Mouse (Mus musculus) CD4-positive, CD25-positive, alpha-beta regulatory T cell, adult 2 months (primary cell): ENCODE results near the gene Phf24.

Experiments
- DNase-seq: peaks from one replicate; pipeline ENCODE4 v3.0.0-alpha.2; 2012; ENCODE audit warnings: low read depth, low spot score

The Phf24 gene

DNA sequence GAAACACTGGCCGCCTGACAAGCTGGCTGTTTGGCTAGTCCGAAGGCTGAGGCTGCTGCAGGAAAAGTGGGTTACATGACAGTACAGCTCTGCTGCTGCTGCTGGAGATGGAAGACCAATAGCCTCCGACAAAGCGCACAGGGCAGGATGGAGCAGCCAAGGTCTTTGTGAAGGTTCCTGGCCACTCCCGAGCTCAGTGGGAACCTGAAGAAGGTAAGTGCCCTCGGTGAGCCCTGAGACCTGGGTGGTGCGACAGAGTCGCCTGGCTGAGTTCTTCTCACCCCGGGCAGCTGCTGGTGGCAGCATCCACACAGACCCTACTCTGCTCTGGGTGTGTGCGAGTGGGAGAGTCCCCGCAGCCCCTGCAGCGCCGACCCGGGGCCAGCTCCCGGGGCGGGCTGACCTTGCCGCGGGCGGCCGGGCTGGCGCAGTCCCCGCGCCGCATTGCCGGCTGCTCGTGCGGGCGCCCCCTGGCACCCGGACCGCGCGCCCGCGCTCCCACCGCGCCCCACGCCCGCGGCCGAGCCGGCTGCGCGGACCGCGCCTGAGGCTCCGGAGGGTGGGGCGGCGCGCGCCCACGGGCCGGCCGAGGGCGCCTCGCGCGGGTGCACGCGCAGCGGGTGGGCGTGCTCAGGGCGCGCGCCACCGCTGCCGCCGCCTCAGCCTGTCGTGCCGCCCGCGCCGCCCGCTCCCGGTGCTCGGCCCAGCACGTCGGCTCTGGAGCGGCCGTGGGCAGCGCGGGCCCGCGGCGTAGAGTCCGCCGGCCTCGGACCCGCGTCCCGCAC, at the start of gene Phf24:
Gene Phf24, plus strand, starts transcription at position 44 of the 785 bp plus-strand sequence.
- peak; percentile 3 for DNase-seq

GRCm38 (mm10) chr4:42867390-42867789, 49.1 kb upstream of the Phf24 start:
- DNase-seq, result no peak

- DNase-seq, result no peak
Observed at GRCm38 (mm10) chr4:42868193-42868592, 48.3 kb upstream of the Phf24 start.

DNA sequence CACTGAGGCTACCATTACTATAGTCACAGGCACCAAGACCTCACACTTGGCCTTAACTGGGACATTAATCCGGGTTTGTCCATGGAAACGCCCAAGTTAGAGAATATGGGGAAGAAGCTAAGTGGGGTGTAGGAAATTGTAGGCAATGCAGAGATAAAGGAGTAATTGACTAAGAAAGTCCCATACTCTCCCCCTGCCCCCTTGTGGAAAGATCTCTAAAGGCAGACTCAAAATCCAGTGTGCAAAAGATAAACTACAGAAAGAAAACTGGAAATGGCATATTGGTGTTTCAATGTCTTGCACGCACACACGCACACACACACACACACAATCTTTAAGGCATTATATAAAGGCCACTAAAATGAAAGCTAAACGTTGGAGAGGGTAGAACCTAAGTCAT, 45.7 kb upstream of the Phf24 start:
- DNase-seq, result no peak

GRCm38 (mm10) chr4:42872151-42872550, 44.3 kb upstream of the Phf24 start:
- DNase-seq, result no peak

DNA sequence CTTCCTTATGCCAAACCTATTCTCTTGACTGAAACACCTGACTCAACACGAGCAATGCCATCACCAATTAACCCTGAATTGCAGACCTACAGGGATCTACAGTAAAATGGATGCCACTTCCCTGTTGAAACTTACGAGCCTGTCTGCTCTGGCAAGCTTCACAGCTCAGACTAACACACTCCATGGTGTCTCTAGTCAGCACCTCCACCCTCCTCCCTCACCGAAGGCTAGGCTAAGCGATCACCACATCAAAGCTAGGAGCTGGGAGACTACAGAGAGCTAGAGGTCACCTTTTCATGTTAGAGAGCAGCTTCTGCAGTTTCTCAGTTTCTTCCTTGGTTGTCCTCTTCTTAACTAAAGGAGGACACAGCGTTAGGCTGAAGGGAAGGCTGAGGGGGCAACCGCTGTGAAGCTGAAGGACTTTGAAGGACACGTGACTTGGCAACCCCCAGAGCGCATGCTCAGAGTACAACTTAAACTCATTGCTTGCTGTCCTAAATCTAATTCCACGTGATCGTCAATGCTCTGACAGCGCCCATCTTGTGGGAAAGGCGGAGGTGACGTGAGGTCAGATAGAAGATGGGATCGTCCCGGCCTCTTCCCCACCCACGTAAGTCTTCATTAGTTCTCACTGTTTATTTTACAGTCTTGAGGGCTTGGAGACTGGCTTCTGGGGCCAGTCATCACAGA, 43.6 kb upstream of the Phf24 start:
- no peak for DNase-seq

- no peak for DNase-seq
Observed at GRCm38 (mm10) chr4:42874134-42874533, 42.3 kb upstream of the Phf24 start, which contains the start of gene Fam205c. Fam205c (minus strand) TSS chr4:42874234.

GRCm38 (mm10) chr4:42876586-42877291, 39.7 kb upstream of the Phf24 start:
- peak; percentile 74 for DNase-seq

GRCm38 (mm10) chr4:42877657-42878056, 38.8 kb upstream of the Phf24 start:
- DNase-seq, result no peak

GRCm38 (mm10) chr4:42879829-42880676, 36.4 kb upstream of the Phf24 start:
- no peak for DNase-seq

GRCm38 (mm10) chr4:42880677-42880948, 35.8 kb upstream of the Phf24 start:
- no peak for DNase-seq

DNA sequence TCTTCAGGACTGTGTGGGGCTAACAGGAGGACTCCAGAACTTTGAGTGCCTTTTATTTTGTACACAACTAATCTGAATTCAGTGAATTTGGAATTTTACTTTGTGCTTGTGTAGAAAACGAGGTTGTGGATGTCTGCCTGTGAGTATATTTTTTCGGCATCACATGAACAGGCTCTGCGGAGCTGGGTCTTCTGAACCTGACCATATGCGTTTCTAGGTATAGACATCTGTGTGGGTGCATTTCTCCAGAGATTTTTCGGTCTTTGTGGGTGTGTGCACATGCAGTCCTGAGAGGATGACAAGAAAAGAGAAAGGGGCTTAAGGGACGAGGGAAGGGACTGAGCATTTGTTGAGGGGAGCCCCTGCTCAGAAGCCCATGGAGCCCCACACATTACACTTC, 29.5 kb upstream of the Phf24 start:
- DNase-seq, result no peak

DNA sequence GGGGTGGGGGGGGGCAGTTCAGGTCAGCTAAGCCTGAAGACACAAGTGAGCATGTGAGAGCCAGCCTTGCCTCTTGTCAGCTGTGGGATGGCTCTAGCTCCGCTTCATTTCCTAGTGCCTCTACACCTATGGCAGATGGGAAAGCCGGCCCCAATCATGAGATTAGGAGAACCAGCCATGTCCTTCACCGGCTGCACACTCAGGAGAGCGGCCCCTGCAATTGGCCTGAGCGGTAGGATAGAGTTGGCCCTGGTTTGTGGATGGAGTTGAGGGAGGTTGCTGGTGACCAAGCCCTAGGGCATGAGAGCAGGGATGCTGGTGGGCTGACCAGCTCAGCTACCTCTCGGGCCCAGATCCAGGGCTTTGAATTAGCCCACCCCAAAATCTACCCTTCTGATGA, 27.7 kb upstream of the Phf24 start:
- DNase-seq, result no peak

GRCm38 (mm10) chr4:42891176-42891575, 25.3 kb upstream of the Phf24 start:
- DNase-seq, result no peak

- no peak for DNase-seq
Observed at GRCm38 (mm10) chr4:42895118-42895517, 21.3 kb upstream of the Phf24 start.

DNA sequence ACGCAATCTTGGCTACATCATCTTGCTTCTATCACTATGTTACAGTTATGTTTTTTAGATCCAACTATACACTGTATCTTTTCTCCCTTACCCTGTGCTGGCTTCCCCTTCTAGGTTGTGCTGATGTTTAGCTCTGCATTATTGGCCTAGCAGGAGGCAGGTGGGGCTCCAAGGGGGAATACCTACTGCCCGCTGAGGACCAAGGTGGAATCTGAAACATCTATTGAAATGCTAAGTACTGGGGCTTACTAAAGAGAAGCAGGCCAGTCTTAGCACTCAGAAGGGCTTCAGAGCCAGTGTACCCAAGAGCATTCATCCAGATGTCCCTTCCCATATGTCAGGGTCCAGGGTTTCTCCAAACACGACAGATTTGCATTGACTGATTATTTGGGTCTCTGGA, 17.5 kb upstream of the Phf24 start:
- DNase-seq, result no peak

GRCm38 (mm10) chr4:42900878-42901277, 15.6 kb upstream of the Phf24 start:
- no peak for DNase-seq

DNA sequence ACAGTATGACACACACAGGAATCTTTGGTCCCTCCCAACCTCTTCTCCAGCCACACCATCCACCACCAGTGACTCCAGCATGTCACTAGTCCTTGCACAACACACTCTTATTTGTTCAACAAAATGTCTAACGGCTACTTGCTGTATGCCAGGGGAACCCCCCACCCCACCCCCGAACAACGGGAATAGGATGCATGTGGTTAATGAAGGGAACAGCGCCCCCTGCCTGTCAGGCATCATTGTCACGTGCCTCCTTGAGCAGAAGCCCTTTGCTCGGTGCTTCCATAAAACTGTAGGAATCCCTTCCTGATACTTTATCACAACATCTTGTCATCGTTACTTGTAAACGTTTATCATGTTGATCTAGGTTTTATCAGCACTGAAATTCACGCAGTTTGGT, 14.3 kb upstream of the Phf24 start:
- peak; percentile 47 for DNase-seq

DNA sequence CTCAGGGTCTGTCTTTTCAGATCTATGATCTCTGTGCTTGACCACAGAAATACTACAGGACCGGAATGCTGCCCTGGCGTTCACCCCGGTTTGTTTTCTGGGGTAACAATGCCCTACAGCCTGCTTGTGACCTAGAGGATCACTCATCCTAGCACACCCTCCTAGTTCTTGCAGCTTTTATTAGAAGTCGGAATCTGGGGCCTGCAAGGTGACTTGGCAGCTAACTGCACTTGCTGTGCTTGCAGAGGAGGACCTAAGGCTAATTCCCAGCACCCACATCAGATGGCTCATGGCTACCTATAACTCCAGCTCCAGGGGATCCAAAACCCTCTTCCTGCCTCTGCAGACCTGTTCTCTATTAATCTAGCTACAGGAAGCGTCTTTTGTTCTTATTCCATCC, 13.7 kb upstream of the Phf24 start:
- no peak for DNase-seq

DNA sequence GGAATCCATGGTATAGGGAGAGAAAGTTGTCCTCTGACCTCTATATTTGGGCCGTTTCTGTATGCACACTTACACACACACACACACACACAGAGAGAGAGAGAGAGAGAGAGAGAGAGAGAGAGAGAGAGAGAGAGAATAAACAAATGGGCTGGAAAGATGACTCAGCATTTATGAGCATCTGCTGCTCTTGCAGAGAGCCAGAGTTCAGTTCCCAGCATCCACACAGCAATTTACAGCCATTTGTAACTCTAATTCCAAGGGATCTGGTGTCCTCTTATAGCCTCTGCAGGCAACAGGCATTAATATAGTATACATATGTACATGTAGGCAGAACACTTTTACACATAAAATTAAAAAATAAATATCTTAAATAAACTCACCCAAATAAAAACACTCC, 12.5 kb upstream of the Phf24 start:
- DNase-seq, result no peak

- no peak for DNase-seq
Observed at GRCm38 (mm10) chr4:42904523-42904922, 11.9 kb upstream of the Phf24 start.

DNA sequence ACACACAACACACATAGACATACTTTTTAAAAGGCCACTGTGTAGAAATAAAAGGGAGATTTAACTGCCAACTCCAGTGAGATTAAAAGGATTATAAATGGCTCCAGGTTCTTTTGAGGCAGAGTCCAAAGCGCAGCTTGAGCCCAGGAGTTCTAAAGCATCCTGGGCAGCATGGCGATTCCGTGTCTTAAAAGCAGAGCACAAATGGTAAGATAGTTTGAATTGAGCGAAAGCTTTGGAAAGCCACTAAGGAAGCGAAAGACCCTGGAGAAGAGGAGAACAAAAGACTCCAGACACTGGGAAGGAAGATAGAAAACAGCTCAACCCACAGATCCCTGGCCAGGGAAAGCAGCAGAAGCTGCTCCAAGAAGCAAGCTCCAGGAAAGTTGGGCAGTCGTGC, 11.5 kb upstream of the Phf24 start:
- no peak for DNase-seq
